Mouse (Mus musculus) T-helper 2 cell (primary cell): ENCODE results near the gene Krt23.

Source experiments
- in situ Hi-C: fragments of 300-600 bp; cut with MboI, MseI; formaldehyde crosslinking; loops from one replicate; pipeline ENCODE4 v1.15.1; 2025; ENCODE audit warnings: high pct_unique_total_duplicates

Krt23 gene

DNA sequence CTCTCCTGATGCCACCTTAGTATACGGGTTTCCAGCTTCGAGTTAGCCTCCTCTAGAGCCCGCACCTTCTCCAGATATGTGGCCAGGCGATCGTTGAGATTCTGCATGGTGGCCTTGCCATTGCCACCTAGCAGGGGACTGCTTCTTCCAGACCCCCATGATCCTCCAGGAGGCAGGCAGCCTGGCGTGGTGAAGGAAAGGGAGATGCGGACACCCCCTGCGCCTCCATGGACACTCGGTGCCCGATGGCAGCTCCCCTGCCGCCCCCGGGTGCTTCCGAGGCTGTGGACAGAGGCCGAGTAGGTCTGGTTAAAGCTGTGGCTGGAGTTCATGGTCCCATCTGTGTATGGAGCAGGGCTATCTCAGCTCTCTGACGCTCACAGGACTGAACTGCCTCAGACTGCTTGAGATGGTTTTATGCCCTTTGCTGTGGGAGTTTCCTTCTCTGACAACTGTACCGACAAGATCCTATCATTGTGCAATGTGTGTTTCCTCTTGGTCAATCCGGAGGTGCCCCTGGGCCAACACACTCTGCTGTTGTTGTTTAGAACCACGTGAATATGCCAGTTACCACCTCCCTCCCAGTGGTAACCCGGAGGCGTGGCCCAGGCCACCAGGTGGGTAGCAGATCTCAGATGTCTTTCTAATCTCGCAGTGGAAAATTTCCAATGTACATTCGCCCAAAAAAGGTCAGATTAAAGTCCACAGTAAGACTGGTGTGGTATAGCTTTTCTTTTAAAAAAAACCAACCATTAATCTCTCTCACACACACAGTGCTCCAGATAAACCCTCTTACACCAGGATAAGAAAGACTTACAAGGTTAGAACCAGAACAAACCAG lies at the start of gene Krt23:
Gene Krt23, minus strand, starts transcription at position 405 of the 841 bp plus-strand sequence.
- in situ Hi-C loops, result no loop called here

DNA sequence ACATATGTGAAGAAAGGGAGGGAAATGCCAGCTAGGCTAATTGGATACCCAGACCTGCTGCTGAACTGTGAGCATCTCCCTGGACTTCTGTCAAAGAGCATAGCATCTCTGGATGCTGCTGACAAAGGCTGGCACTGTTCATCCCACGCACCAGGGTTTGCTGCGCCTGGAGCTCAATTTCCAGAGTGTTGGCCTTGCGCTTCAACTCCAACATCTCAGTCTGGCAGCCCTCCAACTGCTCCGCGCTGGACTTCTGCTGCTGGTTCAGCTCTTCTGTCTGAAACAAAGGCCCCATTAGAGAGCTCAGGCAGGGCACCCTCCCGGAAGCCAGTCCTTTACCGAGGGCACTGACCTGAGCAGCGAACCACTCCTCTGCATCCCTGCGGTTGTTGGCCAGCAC lies 46.8 kb upstream of the Krt23 start:
- in situ Hi-C loops, result no loop called here

DNA sequence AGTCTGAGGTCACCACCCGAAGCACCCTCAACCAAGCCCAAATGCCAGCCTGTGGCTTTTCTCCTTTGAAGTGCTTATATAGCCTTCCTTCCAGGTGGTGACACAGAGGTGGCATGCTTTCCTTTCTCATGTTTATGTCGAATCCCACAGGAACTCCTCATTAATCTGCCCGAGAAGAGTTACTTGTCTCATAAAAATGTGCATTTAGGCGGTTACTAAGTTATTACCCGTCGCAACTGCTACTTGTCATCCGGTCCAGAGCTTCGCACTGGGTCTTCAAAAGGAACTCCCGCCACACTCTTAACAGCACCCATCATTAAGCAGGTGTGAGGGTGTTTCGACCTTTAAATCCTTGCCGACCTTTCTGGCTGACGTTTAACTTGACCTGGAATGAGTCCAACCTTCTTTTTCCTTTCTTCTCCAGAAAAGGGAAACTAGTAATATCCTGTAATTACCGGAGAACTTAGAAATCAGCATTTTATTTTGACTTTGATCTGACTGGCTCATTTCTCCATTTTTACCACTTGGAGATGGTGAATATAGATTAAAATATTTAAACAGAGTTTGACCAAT lies 28.4 kb upstream of the Krt23 start, which contains the start of gene Krt39:
Gene Krt39, minus strand, starts transcription at position 51 of the 573 bp plus-strand sequence.
- in situ Hi-C loops, result no loop called here

DNA sequence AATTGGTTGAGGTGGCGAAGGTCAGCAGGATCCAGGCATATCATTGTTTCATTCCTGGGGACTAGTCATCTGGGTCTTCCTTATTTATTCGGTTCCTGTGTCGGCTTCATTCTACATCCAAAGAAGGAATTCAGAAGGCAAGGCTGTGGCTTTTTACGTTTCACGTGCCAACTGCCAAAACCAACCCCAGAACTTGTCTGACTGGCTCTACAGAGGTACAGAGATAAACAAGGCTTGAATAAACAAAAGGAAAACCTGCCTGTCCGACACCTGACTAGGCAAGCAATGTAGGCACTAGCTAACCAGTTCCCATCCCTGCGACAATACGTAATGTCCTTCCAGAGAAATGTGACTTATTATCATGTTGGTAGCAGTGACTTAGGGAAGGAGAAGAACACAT lies 21.2 kb upstream of the Krt23 start:
- in situ Hi-C loops, result no loop called here

DNA sequence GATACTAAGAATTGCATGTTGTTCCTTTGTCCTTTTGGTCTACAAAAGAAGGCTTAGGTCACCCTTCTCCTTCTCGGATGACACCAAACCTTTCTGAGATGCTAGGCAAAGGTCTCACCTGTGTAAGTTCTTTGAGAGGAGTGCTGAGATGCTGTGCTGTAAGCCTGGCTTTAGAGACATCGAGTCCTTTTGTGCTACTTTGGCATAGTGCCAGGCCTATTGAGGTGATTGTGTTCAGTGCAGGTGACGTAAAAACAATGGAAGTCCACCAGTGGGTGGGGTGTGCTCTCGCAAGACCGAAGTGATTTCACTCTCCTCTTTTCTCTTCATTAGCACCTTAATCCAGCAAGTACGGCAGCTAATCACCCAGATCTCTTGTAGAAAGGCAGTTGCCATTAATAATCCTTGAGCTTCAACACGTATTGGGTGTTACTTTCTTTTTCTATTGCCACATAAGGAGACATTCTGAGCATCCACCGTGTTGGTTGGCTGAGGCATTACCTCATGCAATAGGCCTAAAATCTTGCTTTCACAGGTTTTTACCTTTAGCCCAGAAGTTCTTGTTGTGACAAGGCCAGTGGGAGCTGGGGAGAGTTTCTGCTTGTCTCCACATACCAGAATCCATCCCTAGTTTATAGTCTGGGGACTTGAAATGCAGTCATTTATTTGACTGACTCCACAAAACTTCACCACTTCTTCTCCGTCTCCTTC lies 7.3 kb upstream of the Krt23 start:
- in situ Hi-C loops, result no loop called here

DNA sequence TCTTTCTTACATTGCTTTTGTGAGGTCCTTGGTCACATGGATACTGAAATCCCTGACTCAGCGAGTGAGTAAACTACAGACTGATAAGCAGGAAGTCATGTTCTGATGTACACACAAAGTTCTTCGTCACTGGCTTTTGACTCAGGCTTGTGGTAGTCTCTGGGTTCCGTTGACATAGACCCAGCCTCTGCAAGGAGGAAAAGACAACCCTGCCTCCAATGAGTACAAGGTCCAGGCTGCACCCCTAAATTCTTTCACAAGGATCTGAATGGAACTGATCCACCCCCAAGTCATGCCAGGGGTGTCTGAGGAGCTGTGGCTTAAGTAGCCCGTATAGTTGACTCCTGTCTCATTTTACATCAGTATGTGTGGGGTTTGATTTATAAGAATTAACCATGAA lies 3.5 kb upstream of the Krt23 start:
- in situ Hi-C loops, result no loop called here

DNA sequence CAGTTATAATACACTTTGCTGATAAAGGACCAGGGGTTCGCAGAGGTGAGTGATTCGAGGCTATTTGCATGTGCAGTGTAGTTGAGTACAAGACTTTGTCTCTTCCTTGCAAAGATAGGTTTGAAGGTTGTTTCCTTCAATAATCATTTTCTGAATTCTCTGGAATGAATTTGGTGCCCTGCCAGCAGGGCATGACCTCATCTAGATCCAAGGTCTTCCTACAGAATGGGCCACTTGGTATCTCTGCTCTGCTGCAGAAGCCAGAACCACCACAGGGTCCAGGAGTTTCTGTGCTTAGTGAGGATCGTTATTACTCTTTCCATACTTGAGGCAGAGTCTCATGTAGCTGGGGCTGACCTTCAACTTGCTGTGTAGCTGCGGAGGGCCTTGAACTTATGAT lies 1.8 kb upstream of the Krt23 start:
- in situ Hi-C loops, result no loop called here

DNA sequence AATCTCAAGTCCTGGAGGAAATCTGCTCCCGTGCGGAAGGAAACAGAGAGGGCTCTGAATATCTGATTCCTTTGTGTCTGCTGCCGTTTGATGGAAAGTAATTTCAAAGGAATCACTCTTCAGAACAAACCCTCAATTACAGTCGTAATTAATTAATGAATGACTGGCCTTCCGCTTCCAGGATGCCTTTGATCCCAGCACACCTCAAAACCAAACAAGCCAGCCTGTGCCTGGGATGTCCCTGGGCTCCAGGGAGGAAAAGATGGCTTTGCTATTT lies 575 bp upstream of the Krt23 start:
- in situ Hi-C loops, result no loop called here

DNA sequence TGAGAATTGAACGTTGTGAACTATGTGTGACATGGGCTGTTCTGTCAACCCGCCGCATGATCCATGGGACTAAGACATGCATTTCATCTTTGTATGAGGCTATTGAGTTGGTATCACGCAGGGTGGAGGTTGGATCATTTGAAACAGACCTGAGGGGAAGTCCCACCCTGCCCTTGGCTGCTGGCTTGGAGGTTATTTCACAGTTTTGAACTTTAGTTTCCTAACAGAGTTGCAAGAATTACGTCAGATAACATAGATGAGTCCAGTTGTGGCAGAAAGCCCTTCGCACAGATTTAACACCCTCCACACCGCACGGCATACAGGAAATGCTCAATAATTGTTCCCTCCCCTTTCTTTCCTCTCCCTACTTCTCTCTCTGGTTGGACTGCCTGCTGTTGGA lies 1.9 kb downstream of the Krt23 start:
- in situ Hi-C loops, result no loop called here

DNA sequence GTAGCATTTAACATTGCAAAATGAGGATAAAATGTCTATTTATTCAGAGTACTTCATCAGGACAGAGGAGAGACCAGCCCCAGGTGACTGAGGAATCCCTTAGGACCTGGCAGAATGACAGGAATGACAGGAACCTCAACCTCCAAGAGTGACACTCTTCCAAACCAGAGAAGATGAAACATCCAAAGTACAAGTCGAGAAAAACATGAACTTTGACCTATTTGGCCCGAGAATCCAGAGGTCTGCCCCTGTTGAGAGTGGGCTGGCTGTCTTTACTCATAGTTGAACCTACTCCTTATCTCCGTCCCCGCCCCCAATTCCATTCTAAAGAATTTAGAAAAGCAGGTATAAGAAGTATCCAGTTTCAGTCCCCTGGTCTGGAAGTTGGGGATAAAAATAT lies 2.3 kb downstream of the Krt23 start:
- in situ Hi-C loops, result no loop called here

DNA sequence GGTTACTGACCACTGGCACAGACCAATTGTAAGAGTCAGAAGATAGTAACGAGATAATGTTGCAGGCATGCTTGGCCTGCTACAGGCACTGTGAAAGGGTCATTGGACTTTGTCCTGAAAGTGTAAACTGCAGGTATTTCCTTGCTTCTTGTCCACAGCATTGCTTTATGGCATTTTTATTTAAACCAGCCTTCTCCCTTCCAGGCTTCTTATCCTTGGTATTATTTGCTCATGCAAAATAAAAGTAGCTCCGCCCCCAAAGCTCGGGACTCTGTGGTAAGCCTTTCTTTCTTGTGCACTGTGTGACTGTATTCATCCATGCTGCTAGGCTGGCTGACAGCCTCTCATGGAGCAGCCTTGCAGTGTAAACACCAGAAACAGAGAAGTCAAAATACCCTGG lies 3.7 kb downstream of the Krt23 start:
- in situ Hi-C loops, result loop anchor here (5.0 kb wide), 1 partner anchor 88 kb away; no protein-coding TSS in a partner anchor

DNA sequence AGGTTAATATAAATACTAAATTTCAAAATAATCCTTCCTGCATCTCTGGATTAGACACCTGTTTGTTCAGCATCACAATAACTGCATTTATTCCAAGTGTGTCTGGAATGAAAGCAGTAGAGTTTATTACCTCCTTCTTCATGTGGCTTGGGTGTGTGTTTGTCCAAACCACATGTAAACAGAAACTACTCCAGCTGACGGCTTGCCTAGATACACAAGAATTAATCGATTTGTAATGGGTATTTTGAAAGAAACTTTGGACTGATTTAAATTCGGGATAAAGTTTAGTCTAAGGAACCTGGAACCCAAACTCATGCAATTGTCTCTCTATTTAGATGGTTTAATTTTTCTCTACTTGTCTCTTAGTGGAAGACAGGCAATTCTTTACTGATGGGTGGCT lies 18.0 kb downstream of the Krt23 start:
- in situ Hi-C loops, result no loop called here

DNA sequence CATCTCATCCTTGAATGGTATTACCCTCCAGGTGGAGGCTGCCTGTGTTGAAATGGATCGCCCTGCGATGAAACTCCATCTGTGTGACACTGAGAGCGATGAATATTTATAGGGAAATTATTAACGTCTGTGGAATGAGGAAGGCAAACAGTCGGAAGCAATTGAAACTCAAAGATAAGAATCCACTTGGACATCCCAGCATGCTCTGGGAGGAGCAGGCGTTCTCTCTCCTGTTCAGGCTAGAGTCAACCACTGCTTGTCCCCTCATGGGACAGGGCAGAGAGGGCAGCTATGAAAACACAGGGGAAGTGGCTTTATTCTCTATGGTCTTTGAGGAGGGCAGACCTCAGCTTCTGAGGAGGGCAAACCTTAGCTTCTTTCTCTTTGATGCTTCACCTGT lies 19.5 kb downstream of the Krt23 start:
- in situ Hi-C loops, result no loop called here

DNA sequence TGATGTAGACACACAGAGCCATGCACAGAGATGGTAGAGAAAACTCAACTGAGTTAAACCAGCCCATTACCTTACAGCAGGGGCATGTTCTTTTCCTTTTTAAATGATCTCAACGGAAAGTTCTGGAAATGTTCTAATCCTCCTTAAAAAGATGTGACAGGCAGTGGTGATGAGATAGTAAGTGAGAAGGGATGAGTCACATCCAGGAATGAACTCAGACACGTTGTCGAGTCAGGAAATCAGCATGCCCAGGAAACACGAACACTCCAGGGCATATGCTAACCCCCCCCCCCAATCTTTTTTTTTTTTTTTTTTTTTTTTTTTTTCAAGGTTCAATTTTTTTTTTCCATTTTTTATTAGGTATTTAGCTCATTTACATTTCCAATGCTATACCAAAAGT lies 20.5 kb downstream of the Krt23 start:
- in situ Hi-C loops, result no loop called here

DNA sequence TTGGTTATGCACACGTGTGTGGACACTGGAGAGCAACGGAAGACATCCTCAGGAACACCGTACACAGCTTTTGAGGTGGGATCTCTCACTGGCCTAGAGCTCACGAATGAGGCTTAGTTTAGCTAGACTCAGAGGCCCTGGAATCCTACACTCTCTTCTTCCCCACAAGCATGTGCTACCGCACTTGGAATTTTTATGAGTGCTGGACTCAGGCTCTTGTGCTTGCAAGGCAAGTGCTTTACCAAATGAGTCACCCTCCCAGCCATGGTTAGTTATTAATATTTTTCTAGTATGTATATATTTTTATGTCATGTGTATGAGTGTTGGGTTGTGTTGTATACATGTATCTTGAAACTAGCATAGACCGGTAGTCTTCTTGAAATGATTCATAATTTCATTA lies 21.0 kb downstream of the Krt23 start:
- in situ Hi-C loops, result no loop called here

DNA sequence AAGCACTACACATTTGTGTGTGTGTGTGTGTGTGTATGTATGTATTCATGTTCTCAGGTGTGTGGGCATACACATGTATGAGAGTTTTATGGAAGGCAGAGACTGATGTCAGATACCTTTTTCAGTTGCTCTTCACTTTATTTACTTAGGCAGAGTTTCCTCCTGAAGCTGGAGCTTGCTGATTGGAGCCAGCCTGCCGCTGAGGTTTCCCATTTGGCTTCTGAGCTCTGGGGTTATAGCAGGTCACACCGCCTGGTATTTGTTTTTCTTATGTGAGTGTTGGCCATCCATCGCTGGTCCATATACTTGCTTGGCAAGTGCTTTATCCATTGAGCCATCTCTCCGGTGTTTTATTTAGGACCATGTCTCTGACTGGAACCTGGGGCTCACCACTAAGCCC lies 23.7 kb downstream of the Krt23 start:
- in situ Hi-C loops, result loop anchor here (5.0 to 10.0 kb wide), 2 partner anchors 536 to 828 kb away; no protein-coding TSS in a partner anchor

DNA sequence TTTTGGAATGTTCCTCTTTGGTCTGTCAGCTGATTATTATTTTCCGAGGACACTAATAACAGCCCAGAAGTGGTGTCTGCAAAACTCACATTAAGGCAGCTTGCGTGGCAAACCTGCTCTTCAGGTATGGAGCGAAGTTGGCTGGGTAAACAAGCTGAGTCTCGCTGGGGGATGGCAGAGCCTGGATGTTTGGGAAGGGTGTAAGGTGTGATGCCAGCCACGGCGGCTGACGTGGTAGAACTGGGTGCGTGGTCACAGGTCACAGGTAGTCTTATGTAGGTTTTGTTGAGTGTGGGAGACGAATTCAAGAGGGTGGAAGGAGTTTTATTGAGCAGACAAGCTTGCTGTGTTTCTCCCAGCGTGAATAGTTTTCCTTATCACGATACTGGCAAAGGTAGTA lies 24.4 kb downstream of the Krt23 start:
- in situ Hi-C loops, result loop anchor here (5.0 to 10.0 kb wide), 2 partner anchors 536 to 829 kb away; no protein-coding TSS in a partner anchor

DNA sequence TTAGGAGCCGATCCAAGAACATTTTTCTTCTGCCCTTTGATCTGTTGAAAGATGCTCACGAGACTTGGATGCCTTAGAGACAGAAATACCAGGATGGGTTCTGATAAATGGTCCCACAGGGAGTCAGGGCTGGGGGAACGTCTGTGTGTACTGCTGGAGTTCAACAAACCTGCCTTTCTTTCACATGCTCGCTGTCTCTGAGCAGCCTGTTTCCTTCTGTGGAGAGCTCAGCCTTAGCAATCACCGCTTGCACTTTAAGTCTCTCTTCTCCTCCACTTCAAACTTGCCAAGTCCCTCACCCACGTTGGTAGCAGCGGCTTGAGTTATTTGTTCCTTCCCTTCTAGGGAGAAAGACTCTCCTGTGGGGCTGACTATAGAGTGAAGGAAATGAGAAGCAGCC lies 26.6 kb downstream of the Krt23 start:
- in situ Hi-C loops, result loop anchor here (5.0 to 10.0 kb wide), 2 partner anchors 538 to 831 kb away; no protein-coding TSS in a partner anchor

DNA sequence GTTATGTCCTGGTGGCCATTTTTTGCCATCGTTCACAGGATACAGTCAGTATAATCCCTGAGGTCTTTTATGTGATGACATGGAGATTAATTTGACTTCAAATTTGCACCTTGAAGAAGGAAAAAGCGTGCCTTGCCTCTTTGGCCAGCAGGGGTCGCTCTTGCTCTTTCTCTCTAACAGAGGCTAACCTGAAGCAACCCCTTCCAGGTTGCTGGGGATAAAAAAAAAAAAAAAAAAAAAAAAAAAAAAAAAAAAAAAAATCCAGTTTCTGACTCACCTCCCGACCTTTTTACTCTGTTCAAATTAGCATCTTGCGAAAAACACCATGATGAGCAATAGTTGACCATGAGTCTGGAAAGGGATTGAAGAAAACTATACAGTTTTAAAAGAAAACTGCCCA lies 28.1 kb downstream of the Krt23 start:
- in situ Hi-C loops, result loop anchor here (5.0 to 10.0 kb wide), 3 partner anchors 83 to 832 kb away; no protein-coding TSS in a partner anchor

DNA sequence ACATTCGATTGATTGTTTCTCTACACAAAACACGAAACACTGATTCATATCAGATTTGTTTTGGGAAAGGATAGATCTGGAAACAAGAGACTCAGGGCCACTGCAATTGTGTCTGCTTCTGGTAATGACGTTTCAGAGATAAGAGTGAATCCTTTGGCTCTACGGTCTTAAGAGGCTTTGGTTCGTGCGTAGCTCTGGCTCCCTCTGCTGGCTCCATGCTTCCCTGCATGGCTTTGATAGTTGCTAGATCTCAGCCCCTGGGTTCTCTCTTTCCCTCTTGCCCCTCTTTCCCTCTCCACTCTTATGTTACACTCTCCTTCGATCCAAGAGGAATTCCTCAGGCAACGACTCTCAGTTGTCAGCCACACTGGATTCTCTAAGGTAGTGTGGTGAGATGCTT lies 29.8 kb downstream of the Krt23 start:
- in situ Hi-C loops, result loop anchor here (5.0 to 10.0 kb wide), 2 partner anchors 81 to 542 kb away; no protein-coding TSS in a partner anchor

DNA sequence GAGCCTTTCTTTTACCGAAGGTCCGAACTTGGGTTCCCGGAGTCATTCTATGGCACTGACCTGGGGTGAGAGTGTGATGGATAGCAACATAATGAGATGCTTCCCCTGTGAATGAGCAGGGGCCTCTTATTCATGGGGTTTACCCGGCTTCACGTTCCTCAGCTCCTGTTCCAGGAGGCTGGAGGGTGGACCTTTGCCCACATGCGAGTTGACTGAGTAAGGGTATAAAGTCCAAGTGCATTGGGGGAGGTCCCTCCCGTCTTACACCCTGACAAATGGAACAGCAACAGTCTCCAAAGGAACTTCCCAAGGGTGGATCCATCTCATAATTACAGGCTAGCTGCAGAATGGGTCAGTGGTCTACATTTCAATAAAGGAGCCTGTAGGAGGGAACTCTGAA lies 31.2 kb downstream of the Krt23 start:
- in situ Hi-C loops, result loop anchor here (5.0 to 10.0 kb wide), 2 partner anchors 79 to 543 kb away; no protein-coding TSS in a partner anchor

DNA sequence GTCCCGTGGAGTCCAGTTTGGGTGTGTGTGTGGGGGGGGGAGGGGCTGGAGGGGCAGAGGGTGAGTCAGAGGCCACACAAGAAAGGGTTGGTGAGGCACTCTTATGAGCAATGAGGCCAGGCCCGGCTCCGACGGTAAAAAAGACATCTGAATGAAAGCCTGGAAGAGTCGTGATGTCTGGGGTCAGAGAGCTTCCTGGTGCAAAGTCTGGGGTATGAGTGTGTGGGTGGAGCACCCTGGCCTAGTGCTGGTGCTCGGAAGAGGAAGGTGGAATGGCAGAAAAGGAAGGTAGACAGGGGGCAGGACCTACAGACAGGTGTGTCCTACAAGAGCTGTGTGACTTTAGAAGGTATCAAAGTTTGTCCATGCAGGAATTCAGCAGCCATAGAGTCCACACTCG lies 34.0 kb downstream of the Krt23 start:
- in situ Hi-C loops, result no loop called here
